Mouse (Mus musculus): Measurements from ENCODE around the gene Prdm11.

GRCm38 (mm10) chr2:93030101-93030500, 15.9 kb downstream of the Prdm11 start:
- TF ChIP-seq EP300 (IDR thresholded peaks at IDR 0.05; ENCODE audit: low read length): no peak
- no peak for TF ChIP-seq TCF12 (IDR thresholded peaks at IDR 0.05; ENCODE audit: low read depth, low read length)
- no peak for TF ChIP-seq POLR2A (IDR thresholded peaks at IDR 0.05; ENCODE audit: low read depth, low read length)
- TF ChIP-seq CTCF (conservative IDR thresholded peaks at IDR 0.05 in 1 of 2, IDR thresholded peaks at IDR 0.05 in 1 of 2; ENCODE audit: low read depth in 2 of 2, low read length in 2 of 2): no peak
- TF ChIP-seq ZNF384 (IDR thresholded peaks at IDR 0.05; ENCODE audit: low read depth, low read length): no peak
- no peak for TF ChIP-seq MAFK (IDR thresholded peaks at IDR 0.05; ENCODE audit: insufficient replicate concordance, low read length)
- no peak for TF ChIP-seq USF2 (conservative IDR thresholded peaks at IDR 0.05; ENCODE audit: low read depth, low read length)
- no peak for TF ChIP-seq CHD1 (IDR thresholded peaks at IDR 0.05; ENCODE audit: low read depth, low read length)

All from CH12.LX (cell line).